Mouse (Mus musculus) c-Kit-positive CD71-negative TER-119-negative erythroid progenitor cells, embryonic 14.5 days (primary cell): ENCODE data around the gene Kcnc1.

Source experiments
- DNase-seq: peaks from one replicate; pipeline ENCODE4 v3.0.0-alpha.2; 2013; ENCODE audit warnings: low read depth

The Kcnc1 gene

DNA sequence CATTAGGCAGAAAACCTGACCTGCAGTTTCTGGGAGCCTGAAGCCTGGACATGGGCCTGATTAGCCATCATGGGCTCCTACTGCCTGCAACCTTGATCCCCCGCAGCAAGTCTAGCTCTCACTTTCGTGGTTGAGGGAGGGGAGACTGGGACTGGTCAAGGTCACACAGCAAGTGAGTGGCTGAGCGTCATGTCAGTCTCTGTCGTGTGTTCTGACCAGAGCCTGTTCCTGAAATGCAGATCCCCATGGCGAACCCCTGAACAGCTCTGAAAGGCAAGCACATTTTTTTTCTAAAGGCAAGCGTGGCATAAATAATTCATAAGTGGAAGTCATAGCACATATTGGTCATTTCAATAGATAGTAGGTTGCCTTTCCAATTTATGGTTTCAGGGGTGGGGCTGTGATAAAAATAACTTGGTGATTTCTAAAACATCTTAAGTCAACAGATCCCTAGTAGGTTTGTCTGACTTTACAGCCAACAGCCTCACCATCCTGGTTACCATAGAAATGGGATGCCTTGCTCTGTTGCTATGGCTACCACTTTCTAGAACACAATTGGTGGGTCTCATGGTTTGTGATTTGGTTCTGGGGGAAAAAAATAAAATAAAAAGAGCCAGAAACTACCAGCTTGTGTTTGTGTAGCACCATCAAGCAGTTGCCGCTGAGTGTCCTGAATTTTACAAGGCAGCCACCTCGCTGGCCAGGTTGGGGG lies 25.9 kb downstream of the Kcnc1 start:
- no peak for DNase-seq

GRCm38 (mm10) chr7:46422764-46423412 lies 26.6 kb downstream of the Kcnc1 start:
- peak; percentile 36 for DNase-seq

- DNase-seq: no peak
Measured at GRCm38 (mm10) chr7:46423951-46424350, 27.7 kb downstream of the Kcnc1 start.

GRCm38 (mm10) chr7:46425012-46425411 lies 28.7 kb downstream of the Kcnc1 start:
- no peak for DNase-seq

DNA sequence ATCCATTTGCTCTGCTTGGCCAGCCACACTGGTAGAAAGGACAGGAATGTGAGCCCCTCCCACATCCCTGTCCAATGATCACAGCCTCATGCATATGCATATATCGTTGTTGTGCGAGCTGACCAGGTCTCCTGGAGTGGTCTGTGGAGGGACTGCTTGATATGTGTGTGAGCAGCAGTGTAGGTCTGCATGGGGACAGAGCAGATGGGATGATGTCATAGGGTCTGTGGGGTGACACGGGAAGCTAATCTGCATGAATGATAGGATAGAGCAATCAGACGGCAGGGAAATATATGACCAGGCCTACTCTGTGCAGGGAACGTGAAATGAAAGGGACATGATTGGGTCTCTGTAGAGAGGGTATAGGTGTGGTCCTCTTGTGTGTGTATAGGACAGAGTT lies 37.6 kb downstream of the Kcnc1 start:
- no peak for DNase-seq

- no peak for DNase-seq
Measured at GRCm38 (mm10) chr7:46435833-46436232, 39.5 kb downstream of the Kcnc1 start.

DNA sequence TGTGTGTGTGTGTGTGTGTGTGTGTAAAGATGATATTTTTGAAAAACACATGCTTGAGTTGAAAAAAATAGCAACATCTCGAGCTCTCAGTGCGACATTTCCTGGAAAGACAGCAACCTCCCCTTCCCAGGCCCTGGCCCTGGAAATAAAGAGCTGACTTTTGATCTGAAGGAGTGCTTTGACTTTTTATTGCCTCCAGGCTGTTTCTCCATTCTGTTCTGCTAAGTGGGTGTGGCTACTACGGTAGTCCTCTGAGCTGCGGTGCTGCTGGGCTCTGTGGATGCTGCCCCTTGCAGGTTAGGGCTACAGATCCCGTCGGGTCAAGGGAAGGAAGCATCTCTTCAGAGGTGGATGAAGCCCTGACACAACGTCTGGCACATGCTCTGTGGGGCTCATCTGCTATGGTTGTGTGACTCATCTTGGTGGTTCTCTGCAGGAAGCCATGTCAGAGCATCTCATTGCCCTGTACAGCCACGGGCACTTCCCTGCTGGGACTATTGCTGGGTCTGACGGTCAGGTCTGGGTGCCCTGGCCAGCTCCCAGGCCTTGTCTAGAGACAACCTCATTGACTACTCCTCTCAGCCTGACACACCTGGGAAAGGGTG lies 42.3 kb downstream of the Kcnc1 start:
- no peak for DNase-seq

DNA sequence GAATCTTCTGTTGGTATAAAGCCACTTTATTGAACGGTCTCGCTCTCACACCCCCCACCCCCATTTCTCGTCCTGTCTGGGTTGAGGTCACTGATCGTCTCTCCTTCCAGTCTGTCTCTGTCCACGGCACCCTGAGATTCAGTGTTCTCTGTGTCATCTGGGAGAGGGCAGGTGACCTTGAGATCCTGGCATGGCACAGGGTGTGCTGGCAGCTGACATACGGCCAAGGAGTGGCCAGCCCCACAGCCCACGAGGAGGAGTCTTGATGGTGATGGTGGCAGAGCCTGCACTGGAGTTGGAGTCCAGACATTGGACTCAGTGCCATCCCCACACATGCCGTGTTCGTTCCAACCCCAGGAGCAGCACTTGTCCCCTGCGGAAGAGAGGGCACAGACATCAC lies 46.9 kb downstream of the Kcnc1 start:
- no peak for DNase-seq

DNA sequence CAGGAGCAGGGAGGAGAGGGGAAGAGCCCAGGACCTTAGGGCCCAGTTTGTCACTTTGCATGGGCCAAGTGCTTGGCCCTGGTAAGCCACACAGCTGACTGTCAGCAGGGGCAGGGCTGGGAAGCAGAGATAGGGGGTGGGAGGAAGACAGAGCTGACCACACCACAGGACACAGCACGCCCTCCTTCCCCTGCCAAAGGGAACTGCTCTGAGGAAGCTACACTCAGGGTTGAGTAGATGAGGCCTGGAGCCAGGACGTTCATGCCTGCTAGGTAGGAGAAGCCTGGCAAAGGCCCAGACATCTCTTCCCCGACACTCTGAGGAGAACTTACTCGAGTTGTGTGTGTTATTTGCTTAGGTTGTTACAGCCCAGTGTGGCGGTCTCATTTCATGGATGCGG lies 49.6 kb downstream of the Kcnc1 start:
- DNase-seq: peak; percentile 13

- DNase-seq: no peak
Measured at GRCm38 (mm10) chr7:46447473-46448165, 51.3 kb downstream of the Kcnc1 start.

DNA sequence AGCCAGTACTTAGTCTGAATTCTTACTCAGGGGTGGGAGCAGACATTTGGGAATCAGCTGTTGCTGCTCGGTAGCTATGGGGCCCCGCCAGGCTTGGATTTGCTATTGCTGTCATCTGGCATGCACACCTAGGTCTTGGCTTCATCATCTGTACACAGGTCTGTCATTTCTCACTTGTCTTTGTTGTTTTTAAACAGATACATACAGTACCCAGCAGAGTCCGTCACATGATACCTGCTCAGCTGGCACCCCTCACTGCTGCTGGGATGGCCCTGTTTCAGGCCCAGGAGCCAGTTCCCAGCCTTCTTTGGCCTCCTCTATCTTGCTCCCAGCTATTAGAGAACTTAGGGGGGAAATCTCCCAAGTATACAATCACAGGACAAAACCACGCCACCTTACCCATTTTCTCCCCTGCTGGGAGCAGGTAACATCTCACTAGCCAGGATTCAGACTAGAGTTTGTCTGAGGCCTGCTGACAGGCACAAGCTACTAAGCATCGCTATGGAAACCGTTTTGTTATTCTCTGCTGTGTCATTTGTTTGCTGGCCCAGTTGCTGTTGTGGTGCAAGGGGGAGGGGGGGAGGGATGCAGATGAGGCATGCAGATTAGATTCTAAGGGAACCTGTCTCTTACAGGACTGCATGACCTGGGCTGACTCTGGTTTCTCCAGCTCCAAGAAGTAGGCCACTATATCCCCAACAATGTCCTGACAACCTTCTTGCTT lies 52.8 kb downstream of the Kcnc1 start:
- no peak for DNase-seq

DNA sequence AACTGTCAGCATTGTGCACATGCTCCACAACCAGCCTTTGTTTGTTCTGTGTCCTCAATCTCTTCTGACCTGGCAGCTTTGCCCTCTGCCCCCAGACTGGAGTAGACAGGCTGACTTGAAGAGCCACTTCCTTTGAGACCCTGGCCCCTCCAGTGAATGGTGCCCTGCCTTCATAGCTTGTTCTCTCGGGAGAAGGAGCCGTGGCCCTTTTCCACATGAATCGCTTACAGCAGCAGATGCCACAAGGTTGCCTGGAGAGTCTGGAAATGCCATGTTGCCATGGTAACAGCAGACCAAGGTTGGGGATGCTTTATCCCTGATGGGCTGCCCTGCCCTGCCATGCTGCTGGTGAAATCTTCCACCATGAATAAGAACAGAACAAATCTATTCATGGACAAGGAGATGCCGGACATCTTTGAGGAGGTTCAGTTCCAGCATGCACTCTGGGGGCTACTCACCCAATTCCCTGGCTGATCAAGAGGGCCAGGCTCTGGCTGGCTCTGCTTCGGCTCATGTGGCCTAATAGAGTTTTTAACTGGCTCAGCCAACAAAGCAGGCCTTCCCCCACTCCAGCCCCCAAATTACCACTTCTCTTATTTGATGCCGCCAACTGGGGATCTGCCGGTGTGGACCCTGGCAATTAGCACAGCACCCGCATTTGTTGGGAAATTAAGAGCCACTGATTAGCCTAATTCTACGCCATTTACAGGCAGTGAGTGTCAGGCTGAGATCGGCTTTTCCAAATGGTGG lies 57.8 kb downstream of the Kcnc1 start:
- no peak for DNase-seq

- DNase-seq: no peak
Measured at GRCm38 (mm10) chr7:46457889-46458288, 61.6 kb downstream of the Kcnc1 start.

DNA sequence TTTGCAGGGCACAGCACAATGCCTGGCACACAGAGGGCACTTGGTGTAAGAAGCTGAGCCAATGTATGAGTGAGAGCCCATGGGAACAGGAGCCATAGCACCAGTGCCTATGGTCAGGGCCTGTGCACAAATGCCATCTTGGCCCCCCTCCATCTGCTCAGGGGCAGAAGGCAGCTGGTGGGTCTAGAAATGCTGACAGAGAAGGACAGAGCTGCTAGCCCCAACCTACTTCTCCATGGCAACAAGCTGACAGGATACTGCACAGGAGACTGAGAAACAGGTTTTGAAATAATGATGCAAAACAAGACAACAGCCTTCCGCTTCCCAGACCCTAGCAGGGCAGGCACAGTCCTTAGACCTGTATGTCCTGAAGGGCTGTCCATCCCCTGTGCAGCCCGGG lies 62.9 kb downstream of the Kcnc1 start:
- DNase-seq: no peak

DNA sequence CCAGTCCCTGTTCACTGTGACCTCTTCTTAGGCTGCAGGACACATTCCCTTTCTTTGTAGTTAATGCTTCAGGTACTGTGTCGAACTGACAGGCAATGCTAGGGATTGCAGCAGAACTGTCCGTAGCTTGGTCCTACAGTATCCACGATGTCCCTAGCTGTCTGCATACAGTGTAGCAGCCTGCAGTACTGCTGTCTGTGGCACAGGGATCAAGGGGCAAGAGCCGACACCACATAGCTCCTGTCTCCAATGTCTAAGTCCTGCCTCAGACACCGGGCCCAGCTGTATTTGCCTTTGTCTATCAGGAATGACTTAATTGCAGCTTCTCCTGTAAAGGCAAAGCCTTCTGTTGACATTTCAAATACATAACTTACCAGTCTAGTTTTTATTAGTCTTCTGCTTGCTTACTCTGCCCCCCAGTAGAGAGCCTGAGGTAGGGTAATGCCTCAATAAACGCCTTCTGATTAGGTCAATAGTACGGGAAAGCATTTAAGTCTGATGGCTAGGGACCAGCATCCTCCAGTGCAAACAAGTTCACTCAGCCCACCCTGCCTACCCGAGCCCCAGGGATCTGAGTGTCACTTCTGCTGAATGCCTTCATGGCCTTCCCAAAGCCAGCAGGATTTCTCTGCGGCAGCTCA lies 63.4 kb downstream of the Kcnc1 start:
- no peak for DNase-seq

DNA sequence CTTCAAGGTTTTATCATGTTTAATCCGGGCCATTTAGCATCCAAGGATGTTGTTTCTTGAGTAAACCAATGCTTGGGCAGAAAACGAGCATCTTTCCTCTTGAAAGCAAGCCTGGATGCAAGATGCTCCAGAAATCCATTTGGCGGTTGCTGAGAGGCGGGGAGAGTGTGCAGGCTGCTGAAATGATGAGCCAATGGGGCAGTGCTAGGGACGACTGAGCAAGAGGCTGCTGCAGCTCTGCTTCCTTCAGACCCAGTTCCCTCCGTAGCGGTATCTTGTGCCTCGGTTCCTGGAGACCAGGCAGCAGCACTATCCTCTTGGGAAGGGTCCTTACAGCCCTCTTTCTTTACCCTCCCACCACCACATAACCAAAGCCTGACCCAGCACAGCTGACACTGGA lies 66.0 kb downstream of the Kcnc1 start:
- no peak for DNase-seq

- no peak for DNase-seq
Measured at GRCm38 (mm10) chr7:46463136-46463535, 66.8 kb downstream of the Kcnc1 start.

DNA sequence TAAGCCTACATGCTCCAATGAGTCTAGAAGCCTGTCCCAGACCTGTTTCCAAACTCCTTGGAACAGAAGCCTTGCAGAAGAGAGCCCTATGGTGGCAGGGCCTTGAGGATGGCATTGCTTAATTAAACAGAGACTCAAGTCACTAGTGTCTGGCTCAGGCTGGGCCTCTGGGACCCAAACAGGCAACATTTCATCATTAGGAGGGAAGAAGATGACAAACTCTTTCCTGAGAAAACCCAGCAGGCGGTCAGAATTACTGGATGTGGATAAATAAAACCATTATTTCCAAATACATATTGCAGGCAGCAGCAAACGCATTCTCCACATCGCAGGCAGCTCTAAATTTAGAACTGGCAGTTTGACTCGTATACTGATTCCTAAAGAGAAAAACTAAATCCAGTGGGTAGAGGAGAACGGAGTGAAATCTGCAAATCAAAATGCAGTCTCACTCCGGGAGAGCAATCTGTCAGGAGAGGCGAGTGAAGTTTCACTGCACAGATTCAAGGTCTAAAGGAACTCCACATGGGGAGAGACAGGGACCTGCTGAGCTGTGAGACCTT lies 70.2 kb downstream of the Kcnc1 start:
- no peak for DNase-seq

- no peak for DNase-seq
Measured at GRCm38 (mm10) chr7:46469542-46469941, 73.2 kb downstream of the Kcnc1 start.

DNA sequence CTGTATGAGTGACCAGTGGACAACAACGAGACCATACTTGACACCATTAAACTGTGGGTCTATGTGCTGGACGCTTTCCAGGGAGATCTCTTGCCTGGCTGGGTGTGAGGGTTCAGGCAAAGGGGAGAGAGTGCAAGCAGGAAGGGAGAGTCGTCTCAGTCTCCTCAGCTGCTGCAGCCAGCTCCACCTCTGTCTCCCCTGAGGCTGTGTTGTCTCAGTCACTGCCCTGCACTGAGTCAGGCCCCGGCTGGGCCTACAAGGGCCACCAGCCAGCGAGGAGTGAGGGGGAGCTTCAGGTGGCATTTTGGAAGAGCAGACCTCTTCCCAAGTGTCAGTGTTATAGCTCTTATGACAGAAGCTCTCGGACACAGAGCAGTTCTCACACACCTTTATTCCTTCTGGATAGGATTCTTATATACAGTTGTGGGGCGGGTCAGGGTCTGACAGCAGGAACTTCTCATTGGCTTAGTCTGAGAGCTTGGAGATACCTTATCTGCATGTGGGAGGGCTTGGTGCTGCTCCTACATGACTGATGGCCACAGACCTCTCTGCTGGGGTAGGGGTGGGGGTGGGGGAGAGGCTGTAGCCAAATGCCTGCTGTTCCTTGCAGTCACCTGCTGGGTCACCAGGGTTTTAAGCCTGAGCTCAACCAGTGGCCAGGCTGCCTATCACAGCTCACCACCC lies 74.9 kb downstream of the Kcnc1 start:
- no peak for DNase-seq
